Mouse (Mus musculus): Measurements from ENCODE around the gene 4921539E11Rik.

The 4921539E11Rik gene

DNA sequence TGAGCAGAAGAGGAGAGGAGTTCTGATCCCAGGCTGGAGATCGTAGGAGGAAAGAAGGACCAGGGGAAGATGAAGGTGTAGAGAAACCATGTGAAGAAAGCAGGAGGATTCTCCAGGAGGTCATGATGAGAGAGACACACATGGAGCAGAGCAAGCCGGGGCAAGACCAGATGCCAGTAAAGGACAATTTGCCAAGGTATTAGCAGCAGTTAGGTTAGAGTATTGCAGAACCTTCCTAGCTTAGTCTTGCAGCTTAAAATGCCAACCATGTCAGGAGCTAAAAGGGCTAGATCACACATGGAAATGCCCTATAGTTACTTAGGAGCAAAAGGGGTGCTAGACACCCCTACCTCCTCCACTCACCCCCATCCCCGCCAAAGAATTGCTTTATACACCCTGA lies 43.4 kb downstream of the 4921539E11Rik start:
- in situ Hi-C loops (cut with MseI, MboI): no loop called here

DNA sequence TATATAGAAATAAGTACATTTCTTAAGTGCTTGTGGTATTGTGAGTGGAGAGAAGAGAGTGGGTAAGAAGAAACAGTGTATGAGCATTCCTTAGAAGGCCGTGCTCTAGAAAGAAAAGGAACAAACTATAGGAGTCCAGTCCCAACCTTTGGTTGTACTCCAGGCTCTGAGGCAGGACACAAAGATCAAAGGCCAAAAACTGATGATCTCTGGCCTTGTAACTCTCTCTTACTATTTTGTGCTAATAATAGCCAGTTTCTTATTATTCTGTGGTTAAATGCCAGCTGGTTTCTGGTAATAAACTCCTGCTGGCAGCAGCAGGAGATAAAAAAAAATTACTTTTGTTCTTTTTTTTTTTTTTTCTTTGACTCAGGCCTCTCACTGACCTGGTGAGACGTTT lies 58.5 kb downstream of the 4921539E11Rik start:
- in situ Hi-C loops (cut with MseI, MboI): no loop called here

DNA sequence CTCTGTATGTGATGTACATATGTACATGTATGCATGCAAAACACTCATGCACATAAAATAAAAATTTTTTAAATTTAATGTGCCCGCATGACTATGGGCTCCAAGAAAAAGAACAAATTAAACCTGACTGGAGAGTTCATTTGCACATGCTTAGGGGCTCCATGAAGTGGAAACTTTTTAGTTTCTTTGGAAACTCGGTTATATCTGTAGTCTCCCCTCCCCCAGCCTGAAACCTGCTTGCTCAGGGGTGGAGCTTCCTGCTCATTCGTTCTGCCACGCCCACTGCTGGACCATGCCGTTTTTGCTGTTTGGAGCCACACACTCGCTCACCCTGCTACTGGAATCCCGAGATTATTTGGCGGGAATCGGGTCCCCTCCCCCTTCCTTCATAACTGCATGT lies 67.8 kb downstream of the 4921539E11Rik start:
- in situ Hi-C loops (cut with MseI, MboI): no loop called here

DNA sequence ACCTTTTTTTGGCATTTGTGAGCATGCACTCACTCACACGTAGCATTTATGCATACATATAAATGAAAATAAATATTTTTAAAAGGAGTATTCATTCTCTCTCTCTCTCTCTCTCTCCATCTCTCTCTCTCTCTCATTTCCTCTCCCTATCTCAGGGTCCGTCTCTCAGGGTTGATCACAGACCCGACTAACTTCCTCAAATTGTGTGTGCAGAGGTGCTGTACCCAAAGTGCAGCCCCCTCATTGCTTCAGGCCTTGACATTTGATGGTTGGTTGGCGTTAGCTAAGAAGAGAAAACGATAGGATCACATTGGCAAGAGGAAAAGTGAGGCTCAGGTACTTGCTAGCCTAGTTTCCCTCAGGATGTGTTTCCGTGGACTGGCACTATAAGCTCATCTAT lies 68.9 kb downstream of the 4921539E11Rik start:
- in situ Hi-C loops (cut with MseI, MboI): no loop called here

DNA sequence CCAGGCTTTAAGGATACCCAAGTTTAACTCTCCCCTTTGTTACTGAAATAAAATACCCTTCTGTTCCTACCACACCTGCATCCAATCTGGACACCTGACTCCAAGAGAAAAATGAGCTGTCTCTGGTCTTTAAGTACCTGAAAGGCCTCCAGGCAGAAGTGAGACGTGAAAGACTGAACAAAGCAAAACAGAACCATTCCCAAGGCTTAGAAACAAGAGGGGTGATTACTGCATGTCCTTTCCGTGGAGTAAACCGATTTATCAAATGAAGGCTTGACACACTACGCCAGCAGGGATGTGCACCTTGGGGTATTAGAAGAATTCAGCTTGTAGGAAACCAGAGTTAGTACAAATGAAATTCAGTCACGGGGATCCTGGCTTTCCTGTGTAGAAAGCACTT lies 71.7 kb downstream of the 4921539E11Rik start:
- in situ Hi-C loops (cut with MseI, MboI): no loop called here

DNA sequence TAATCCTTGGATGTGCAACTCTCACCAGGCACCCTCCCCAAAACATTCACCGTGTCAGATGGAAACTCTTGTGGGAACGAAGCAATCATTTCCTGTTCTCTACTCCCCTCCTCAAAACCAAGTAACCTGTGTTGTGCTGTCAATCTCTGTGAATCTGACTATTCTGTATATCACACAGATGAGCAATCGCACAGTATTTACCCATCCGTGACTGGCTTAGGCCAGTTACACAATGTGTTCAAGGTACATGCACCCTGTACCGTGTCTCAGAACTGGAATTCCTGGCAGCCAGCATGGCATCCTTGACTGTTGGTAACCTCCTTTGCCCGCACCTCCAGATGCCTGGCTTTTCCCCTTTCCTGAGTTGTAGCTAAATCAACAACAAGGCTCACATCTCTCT lies 74.6 kb downstream of the 4921539E11Rik start:
- in situ Hi-C loops (cut with MseI, MboI): no loop called here

DNA sequence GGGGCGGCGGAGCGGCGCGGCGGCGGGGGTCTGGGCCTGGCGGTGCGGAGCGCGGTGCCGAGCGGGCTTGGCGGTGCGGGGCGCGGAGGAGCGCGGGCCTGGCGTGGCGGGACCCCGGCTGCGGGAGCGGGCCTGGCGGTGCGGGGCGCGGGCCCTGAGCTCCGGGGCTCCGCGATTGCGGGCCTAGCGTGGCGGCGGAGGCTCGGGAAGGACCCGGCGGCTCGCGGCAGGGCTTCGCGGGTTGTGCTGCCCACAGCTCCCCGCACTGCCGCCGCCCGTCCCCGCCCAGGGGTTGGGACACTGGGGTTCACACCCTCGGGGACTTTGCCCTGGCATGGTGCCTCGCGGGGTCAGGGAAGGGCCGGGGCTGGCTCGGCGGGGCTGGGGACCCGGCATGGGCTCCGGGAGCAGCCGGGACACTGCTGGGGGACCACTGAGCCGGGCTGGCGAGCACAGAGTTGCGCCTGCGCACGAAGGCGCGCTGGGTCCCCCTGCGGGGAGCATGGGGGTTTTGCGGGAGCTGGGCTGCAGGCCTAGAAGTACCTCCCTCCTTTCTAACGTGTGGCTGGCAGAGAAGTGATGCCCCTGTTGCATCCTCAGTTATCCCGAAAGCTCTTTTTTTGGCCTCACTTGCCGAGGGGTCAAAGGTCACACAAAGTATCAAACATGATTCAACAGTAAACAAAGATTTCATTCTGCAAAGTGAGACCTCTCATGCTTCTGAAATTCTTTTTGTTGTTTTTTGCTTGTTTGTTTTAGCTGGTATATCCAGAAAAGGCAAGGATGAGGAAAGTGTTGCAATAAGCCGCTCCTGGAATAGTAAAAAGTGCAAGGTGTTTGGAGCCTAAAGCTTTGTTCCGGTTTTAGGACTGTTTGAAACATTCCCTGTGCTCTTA lies 75.5 kb downstream of the 4921539E11Rik start, which contains the start of gene Slc35d1:
Slc35d1 (minus strand) TSS at position 240 of the 896 bp plus-strand sequence.
- in situ Hi-C loops (cut with MseI, MboI): no loop called here

DNA sequence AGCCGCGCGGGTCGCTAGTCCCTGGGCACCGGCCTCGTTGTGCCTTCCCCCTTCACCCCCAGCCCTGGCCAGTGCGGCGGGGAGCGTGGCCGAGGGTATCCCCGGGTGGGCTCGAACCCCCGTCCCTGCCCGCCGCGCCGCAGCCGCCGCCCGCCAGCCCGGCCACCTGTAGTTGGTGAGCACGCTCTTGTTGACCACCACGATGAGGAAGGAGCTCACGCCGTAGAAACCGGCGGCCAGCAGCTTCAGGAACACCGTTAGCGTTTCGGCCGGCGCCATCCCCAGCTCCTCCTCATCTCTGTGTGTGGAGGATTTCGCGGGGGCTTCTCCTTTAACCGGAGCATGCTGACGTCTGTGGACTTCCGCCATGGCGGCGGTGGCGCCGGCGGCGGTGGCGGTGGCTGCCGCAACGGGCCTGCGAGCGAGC lies 76.2 kb downstream of the 4921539E11Rik start:
- in situ Hi-C loops (cut with MseI, MboI): no loop called here

DNA sequence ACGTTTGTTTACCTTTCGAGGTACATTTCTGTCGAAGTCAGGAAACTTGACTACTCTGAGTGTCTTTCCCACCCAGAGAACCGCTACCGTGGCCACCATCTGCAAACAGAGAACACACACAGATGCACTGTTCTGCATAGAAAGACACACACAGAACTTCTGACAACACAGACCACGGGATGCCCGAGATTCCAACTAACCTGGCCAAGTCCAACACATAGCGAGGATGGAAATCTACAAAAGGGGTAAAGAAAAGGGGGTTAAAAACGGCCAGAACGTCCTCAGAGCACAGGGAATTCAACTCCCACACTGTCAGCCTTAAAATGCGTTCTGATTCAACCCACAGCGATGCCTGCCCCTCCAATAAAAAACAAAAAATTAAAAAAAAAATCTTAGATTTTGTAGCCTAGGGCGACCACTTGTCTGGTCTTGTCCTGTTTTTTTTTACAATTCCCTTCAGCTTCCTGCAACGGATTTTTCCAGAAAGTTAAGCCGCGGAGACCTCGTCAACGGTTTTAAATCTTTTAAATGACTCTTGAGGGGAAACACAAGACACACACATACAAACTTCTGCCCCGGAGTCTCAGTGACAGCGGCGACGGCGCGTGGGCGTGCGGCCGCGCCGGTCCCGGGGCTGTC lies 76.7 kb downstream of the 4921539E11Rik start:
- in situ Hi-C loops (cut with MseI, MboI): no loop called here

DNA sequence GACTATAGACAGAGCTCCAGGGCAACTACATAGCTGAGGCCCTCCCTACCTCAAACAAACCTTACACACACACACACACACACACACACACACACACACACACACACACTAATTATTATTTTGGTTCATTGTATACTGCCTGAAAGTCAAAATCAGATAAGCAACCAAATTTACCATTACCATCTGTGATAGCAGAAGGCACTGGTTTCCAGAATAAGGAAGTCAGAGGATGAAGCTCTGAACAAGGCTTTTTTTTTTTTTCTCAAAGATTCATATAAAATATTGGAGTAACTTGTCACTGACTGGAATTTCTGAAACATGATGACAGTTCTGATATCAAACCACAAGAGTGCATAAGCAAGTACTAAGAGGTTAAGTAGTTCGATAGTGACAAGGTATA lies 82.1 kb downstream of the 4921539E11Rik start:
- in situ Hi-C loops (cut with MseI, MboI): no loop called here

DNA sequence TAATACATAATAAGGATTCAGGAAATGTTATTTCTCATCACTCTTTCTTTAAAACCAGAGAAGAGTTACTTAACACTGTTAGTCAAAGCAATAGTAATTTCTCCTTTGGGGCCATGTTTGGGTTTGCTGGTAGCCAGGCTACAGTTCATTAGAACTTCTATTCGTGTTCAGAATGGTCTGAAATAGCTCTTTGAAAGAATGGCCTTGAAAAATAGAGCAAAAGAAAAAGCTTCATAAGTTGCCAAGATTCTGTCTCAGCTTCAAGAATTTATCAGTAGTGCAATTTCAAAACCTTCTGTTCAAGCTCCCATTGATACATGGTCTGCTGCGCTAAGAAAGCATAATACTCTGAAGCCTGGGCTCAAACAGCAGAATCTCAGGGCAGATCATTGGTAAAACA lies 87.0 kb downstream of the 4921539E11Rik start:
- in situ Hi-C loops (cut with MseI, MboI): no loop called here

DNA sequence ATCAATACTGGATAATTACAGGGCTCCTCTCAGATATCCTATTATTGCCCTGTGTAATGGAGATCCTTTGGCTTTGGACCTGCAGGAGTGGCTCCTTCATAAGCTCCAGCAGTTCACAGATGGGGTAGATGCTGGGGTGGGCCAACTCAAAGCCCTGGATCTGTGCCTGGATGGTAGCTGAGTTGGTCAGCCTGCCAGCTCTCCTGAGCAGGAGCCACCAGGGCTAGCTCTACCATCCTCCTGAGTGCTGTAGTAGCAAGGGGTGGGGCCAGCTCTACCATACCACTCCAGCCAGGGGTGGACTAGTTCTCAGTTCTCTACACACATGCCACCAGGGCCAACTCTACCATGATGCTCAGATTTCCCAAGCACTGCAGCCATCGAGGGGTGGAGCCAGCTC lies 90.6 kb downstream of the 4921539E11Rik start:
- in situ Hi-C loops (cut with MseI, MboI): no loop called here

DNA sequence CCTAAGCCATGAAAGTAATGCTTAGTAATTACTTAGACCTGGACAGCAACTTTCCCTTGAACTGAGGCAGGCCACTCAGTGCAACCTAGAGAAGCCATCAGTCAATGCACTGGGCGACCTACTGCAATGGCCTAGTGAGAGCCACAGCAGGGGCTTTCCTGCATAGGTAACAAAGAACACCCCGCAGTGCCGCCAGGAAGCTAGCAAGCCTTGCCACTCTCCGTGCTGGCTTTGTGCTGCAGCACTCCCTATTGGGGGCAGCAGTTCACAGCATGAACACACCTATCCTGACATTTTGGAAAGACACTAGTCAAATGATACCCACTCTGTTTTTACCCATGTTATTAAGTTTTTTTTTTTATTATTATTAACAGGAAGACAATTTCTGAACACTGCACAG lies 91.6 kb downstream of the 4921539E11Rik start:
- in situ Hi-C loops (cut with MseI, MboI): no loop called here

DNA sequence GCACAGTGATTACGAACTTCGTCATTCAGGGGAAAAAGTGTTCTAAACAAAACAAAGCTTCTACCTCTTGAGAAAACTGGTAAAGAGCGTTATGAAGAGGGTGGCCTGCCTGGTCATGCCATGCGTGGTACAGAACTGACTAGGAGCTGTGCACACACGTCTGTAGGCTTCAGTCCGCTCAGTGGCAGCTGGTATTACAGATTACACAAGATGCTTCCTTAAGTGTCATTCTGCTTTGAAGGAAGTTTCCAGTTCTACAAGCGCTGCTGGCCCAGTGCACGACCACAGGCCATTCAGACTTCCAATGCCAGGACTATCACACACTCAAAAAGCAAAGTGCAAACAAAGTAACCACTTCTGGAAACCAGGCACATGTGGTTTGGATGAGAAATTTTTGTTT lies 93.3 kb downstream of the 4921539E11Rik start:
- in situ Hi-C loops (cut with MseI, MboI): no loop called here

DNA sequence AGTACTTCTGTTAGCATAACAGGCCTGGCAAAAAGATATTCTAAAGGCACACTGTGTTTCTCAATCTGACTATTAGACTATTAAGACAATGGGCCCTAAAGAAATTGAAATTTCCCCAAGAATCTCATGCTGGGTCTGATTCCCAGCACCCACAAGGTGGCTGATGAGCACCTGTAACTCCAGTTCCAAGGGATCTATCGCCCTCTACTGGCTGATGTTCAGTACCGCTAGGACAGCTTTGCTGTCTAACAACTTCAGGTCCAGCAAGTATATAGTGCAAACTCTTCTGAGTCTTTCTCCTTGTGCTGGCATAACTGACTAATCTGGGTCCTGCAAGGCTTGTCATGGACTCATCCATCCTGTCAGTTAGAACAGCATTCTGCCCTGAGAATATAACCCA lies 98.2 kb downstream of the 4921539E11Rik start:
- in situ Hi-C loops (cut with MseI, MboI): no loop called here

DNA sequence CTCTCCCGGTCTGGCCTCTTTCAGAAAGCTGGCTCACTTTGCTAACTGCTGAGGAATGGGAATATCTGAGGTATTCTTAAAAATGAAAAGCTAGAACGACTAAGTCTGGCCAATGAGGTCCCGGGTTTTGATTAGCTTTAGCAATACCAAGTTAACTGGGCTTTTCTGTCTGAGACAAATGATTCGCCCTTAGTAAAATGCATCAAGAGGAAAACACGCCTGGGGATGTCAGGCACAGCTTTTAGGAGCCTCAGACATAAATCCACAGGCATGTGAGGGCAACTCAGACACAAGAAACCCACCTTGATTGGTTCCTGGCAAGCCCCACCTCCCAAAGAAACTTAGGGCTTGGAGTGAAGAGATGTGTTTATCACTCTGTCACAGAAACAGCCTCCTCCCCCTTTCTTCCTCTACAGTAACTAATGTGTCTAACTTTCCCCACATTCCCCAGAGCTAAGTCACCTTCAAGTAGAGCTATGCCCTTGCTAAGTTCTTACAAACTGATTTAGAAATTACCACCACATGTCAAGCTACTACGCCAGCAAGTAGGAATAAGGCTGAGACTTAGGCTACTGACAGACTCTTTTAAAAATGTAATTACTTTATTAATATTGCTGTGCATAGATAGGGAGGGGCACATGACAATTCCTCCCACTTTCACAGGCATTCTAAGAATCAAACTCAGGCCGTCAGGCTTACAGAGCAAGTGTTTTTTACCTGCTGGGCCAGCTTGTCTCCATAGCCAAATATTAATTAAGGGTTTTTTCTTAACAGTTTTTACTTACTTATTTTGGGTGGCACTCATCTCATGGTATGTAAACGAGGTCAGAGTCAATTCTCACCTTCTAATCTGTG lies 101.7 kb downstream of the 4921539E11Rik start:
- in situ Hi-C loops (cut with MseI, MboI): no loop called here
